Mouse (Mus musculus) thymus, postnatal 0 days (tissue): ENCODE data around the gene Coro6. TPM values are rescaled to one million over a fixed set of nuclear protein-coding genes. Genes with fewer than 3 reads are reported as not detected.

Source experiments
- DNase-seq: peaks from one replicate; pipeline ENCODE4 v3.0.0-alpha.2; 2015; ENCODE audit warnings: low spot score
- polyA plus RNA-seq: library from polyadenylated mRNA; unstranded; fragments of >200 nt; fragmentation: Nextera tagmentation; extraction: Ambion mirVana; gene quantifications from 2 replicates; pipeline ENCODE4 v1.2.1, GENCODE M21; 2015

Coro6 gene
- polyA plus RNA-seq, 1 experiment from 2014 or later: not detected

DNA sequence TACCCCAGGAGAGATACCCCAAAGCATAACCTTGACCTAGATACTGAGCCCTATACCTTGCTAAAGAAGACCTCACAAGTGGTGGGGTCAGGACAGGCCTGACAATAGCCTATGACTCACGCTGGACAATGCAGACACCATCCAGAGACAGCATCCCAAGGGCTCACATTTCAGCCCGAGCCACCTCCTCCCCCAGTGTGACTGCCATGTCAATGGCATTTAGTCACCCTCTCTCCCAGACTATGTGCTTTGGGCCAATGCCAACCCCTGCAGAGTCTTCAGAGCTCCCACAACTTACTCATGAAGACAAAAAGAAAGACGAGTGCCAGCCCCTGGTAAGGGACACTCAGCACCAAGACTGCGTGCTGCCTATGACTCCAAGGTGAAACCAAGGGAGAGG lies 2.5 kb downstream of the Coro6 start:
- DNase-seq: no peak

DNA sequence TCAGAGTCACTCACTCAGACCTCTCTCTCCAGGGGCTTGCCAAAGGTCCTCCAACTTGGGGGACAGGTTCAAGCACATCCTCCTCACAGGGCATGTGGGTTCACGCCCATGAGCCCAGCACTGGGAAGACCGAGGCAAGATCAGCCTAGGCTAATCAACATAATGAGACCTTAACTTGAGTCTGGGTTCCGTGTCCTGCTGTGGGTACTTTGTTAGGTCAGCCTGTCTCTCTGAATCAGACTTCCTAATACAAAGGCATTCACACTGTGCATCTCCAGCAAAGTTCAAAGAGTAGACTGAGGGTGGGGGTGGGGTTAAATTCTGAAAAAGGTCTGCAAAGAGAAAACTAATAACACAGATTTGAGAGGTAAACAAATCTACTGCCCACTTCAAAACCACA lies 2.9 kb downstream of the Coro6 start:
- DNase-seq: no peak

DNA sequence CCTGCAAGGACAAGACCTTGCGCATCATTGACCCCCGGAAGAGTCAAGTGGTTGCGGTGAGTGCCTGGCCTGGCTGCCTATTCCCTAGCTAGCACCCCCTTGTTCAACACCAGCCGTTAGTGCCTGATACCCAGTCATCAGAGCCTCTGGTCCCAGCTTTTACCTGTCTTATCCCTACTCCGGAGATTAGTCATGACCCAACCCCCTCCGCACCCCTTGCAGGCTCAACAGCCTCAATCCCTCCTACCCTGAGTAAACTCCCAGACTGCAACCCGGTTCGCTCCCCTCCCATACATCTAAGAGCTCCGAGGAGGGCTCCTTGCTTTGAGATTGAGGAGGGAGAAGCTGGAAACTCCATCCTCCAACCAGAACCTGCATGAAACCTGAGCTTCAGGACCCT lies 4.3 kb downstream of the Coro6 start:
- no peak for DNase-seq

DNA sequence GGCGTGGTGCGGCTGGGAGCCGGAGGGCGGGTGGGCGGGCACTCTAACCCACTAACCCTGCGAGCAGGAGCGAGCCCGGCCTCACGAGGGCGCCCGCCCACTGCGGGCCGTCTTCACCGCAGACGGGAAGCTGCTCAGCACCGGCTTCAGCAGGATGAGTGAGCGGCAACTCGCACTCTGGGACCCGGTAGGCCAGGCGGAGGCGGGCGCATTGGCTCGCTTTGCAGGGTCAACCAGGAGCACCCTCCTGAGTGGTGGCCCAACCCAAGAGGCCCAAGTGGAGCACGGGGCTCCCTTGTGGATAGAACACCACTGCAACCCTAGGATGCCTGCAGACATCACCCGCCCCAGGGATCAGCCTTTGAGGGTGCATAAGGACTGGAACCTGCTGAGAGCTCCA lies 4.9 kb downstream of the Coro6 start:
- peak; percentile 84 for DNase-seq

DNA sequence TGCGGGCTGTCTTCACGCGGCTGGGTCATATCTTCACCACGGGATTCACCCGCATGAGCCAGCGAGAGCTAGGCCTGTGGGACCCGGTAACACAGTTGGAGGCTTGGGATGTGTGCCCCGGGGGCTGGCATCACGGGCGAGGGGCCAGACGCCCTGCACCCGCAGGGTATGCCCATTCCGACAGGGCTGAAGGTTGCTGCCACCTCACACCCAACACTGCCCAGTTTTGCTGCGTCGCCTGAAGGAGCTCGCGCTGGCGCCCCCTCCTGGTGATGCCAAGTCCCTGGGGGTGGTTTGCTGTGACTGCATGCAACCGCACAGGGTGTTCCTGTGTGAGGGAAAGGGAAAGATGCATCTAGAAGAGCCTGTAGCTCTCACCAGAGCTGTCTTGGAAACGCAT lies 5.6 kb downstream of the Coro6 start:
- peak; percentile 86 for DNase-seq

DNA sequence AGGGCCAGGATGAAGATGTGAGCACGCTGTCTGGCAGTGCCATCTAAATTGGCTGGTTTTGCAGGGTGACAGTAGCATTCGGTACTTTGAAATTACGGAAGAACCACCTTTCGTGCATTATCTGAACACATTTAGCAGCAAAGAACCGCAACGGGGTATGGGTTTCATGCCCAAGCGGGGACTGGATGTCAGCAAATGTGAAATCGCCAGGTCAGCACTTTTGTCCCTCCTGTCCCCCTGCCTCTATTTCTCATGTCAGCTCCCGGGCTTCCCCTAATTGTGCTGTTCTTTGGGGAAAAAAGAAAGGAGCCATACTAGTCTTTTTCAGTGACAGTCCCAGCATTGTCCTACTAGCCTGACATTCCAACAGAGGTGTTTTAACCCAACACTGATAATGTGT lies 6.2 kb downstream of the Coro6 start:
- no peak for DNase-seq

DNA sequence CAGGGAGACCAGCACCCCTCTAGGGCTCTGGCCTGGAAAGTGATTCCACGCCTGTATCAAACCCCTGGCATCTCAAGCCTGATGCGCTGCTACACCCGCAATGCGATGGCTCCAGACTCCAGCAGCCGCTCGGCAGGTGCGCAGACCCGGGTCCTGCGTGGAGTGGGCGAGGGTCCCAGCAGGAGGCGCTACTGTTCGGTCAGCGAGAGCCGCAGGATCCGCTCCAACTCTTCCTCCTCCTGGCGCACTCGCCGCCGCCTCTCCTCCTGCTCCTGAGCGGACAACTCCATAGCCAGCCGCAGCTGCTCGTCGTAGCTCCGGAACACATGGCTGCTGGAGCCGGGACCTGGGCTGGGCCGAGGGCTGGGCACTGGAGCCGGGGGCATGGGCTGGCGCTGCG lies 9.2 kb downstream of the Coro6 start:
- DNase-seq: no peak

DNA sequence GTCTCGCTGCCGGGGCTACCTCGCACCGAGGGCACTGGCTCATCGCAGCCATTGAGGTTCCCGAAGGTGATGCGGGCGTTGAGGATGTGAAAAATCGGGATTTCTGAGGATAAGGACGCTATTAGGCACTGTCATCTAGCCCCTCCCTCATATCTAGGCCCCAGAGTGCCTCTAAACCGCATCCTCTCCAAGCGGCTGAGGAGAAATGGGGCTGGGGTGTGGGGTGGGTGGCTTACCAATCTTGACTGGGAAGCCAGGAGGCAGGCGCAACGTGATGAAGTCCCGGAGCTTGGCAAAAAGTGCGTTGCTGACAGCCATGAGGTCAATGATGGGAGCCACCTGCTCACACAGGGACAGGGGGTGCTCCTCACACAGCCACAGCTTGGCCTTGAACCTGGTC lies 10.6 kb downstream of the Coro6 start:
- no peak for DNase-seq

DNA sequence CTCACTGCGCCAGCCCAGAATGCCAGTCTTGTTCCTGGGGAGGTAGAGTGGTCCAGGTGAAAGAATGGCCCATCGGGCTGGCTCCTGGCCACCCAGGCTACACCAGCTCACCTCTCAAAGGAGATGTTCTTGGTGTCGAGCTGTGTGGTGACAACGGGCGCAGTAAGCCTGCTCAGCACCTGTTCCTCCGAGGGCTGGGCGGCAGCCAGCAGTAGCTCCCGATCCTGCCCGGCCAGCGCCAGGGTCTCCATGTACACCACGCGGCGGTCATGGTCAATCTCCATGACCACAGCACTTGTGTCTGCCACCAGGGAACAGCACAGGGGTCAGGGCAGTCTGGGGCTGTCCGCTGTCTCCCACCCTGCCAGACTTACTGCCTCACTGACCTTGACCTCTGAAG lies 14.0 kb downstream of the Coro6 start:
- DNase-seq: no peak

DNA sequence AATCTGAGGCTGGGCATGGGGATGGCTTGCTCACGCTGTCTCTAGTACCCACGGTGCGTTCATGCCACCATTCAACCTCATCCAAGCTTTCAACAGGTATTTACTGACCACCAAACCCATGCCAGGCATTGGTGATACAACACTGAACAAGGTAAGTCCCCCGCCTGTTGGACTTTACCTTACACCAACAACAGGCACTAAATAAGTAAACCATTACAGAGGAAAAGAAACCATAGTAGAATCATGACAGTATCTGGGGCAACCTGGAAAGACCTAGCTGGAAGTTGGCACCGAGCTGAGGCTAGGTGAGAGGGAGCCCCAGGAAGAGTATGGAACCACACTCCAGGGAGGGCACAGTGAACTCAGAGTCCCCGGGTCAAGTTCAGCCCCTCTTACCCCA lies 14.7 kb downstream of the Coro6 start:
- no peak for DNase-seq

DNA sequence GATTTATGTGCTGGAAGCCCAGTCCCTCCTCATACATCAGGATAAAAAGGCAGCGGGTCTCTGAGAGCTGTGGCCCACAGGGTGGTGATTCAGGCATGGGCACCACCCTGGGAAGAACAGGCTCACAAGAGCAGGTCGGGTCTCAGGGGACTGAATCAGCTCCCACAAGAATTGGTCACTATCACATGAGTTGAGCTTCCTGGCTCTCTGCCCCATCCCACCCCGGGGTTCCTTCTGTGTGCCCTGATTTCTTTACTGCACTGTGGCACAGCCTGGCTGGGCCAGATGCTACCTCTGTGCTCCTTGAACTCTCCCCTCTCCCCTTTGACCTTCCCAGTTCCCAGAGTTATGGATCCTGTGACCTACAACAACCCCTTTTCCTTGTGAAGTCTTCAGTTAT lies 20.8 kb downstream of the Coro6 start:
- no peak for DNase-seq

DNA sequence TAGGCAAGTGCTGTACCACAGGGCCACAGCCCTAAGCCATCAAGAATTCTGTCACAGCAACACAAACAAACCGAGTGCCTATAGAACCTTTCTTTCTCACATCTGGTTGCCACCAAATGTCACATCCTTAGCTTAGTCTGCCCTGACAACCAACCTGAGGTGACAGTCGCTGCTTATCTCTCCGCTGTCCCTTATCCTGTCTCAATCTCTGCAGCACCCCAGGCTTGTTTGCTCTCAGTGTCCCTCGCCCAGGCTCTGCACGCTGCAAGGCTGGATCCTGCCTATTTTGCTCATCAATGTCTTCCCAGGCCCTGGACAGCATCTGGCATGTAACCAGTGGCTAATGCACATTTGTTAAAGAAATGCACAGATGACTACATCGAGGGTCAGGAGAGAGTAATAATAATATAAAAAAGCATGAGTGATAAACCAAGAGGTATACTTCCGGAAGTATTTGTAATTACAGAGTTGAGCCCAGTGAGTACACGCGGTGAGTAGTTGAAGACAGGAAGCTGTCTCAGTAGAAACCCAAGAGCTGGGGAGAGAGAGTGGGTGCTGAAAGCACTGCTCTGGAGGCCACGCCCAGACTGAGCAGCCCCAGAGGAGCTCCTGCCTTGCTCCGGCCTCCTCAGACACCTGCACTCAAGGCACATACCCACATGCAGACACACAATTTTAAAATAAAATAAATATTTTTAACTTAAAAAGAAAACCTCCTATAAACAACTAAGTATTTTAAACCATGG lies 21.5 kb downstream of the Coro6 start:
- peak; percentile 77 for DNase-seq

DNA sequence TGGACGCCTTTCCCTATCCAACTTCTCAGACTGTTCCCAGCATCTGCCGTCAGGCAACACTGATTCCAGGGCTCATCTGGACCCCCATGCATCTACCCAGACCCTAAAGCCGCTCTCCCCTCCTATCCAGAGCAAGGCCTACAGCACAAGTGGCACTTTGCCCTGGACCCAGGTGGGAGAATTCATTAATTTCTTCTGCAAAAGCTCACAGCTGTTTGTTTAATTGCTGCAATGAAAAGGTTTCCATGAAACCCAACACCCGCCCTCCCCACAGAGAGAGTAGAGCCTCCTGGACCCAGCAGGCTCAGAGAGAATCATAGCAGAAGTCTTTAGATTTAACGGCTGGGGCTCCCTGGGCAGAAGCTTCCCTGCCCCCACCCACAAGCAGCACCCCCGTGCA lies 23.0 kb downstream of the Coro6 start:
- DNase-seq: no peak

DNA sequence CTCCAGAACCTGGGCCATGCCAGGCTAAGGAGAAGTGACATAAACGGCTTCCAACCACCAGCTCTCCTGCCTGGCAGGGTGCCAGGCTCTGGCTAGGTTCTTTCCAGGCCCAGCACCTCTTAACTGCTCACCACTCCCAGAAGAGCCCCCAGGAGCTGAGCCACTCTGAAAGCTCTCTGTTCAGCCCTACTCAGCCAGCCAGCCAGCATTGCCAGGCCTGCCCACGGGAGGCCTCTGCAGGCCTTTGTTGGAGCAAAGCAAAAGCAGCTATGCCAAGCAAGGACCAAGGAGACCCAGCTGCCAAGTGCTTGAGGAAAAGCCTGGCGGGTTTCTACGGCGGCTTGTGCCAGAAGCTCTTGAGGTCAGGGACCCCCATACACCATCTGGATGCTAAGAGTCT lies 24.6 kb downstream of the Coro6 start:
- DNase-seq: no peak

DNA sequence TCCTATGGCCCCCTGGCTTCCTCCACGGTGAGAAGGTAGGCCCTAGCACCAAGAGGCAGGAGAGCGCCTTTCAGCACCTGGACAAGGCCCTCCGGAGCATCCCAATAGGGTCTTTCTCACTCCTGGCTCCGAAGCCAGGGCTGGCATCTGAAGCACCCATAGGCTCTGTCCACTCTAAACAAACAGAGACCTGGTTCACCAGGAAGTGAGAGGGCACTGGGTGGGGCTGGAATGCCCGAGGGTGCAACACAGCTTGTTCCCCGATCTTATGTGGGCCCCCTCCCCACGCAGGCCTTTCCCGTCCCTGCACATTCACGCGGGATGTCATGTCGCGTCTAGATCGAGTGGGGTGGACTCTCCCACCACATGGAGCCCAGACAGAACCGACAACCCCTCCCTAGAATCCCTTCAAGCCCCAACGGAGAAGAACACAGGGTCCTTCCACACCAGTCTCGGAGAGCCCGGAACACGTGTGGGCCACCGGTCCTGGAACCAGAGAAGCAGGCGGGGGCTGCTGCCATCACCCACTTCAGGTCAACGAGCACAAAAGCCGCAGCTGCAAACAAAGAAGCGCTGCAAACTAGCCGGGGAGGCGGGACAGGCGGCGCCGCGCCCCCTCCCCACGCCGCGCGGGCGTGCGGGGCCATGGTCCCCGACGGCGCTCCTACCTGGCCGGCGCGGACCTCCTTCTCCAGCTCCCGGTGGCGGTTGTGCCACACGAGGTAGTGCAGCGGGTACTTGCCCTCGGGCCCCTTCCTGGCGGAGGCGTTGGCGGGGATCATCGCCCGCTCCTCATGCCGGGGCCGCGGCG lies 26.8 kb downstream of the Coro6 start:
- peak; percentile 31 for DNase-seq

DNA sequence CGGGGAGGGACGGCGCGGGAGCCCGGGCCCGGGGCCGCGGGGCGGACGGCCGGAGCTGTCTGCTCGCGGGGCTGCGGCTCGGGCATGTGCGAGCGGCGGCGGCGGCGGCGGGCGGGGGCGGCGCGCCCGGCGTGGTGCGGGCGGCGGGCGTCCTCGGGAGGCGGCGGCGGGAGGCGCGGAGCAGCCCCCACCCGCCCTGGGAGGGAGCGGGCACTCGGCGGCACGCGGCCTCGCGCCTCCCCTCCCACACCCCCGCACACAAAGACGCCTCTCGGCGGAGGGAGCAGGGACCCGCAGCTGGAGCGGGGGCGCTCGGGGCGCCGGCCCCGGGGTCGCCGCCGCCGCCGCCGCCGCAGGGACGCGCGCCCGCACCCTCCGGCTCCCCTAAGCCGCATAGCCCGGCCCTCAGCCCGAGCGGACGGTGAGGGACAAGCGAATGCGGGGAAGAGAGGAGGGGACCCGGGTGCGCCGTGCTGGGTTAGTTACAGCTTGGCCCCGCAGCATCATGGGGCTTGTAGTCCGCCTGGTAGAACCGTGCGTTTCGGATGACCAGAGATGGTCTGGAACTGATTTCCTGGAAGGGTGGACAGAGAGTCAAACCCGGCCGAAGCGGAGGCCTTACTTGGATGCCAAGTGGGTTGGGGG lies 27.5 kb downstream of the Coro6 start, which contains the start of gene Ankrd13b:
Ankrd13b (minus strand) TSS at position 88 of the 645 bp plus-strand sequence.
- DNase-seq: peak; percentile 35

DNA sequence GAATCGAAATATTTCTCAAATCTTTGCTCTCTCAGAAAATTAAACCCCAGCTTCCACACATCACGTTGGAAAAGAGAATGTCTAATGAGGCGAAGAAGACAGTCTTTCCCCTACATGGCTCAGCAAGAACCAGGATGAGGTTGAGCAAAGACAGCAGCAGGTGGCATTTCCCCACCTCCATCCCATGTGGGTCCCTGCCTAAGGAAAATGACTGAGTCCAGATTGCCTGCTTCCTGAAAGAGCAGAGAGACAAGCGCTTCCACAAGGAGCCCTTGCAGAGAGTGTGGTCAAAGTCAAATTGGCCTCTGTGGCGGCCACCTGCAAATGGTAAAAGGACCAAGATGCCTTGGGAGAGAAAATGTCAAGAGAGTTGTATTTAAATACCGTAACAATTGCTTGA lies 28.2 kb downstream of the Coro6 start:
- no peak for DNase-seq

DNA sequence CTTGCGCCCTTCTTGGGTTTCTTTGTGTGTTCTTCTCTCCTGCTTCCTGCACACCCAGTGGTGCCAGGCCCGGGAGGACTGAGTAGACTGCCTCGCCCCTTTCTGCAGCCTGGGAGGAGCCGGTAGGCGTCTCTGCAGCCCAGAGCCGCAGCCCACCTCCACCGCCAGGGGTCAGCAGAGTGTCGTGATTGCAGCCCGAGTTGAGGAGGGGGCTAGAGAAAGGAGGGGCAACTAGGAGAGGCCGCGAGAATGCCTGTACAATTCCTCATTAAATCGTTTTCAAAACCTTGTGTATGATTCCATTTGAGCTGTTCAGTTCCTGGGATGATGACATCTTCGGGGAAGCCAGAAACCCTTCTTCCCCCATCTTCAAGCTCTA lies 28.9 kb downstream of the Coro6 start:
- DNase-seq: peak; percentile 92

DNA sequence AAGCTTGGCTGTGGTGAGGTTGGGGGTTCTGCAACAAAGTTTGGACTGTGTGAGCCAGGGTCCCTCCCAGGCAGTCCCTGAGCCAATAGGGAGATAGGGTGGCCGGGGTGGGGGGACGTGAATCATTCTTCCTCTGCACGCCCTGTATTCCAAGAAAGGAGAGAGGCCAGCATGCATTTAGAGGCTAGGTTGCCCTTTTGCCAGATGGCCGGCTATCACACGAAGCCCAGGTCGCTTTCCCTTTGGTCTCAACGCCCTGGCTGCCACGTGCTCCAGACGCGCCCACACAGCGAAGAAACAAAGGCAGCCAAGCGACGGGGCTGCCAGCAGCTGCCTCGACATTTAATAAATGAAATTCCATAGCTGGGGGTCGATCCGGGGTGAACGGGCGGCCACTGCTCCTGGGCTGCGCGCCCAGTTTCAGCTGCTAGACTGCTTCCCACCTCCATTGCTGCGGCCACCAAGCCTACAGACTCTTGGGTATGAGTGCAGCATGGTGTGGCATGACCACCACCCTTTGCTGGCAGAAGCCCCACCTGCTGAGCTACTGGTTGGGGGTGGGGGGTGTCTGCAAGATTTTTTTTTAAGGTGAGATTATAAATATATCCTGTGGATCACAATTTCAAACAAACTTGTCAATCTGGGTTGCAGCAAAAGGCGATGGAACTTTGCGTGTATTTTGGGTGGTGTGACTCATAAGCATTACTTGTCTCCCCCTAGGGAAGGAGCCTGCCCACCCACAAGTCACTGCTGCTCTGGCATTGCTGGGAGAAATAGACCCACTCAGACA lies 29.5 kb downstream of the Coro6 start:
- no peak for DNase-seq

DNA sequence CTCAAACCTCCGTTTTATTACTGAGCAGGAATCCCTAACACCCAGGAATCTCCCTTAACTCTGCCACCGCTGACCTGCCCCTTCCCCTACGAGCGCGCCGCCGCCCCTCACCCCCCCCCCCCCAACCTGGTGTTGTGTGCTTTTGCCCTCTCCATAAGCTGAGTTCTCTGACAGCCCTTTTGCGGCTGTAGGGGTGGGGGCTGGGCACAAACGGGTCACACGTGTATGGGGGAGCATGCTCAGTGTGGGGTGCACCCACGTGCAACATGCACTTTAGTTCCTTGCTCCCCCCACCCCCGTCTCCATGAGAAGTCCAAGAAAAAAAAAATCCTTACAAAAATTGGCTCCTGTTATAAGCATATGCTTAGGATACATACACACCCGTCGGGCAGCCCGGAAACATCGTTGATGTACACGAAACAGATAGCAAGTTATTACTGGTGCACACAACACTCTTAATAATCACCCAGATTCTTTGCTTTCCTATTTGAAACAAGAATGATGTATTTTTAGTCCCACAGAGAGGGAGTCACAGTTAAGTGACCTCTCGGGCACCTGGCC lies 30.2 kb downstream of the Coro6 start:
- DNase-seq: peak; percentile 60

DNA sequence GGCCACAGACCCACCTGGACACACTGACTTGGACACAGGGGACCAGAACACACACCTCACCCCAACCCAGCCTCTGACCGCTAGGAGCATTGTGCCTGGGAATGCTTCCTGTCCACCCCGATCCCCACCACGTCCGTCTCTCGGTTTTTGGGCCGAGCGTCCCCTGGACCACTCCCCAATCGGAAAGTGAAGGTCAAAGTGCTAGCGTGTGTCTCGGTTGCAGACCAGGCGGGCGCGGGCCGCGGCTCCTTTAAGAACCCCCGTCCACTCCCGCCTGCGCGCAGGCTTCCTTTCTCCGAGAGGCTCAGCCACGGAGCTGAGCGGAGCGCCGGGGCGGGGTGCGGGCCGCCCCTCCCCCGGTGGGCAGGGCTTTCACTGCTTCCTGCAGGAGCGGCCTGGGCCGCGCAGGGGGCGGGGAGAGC lies 30.7 kb downstream of the Coro6 start:
- DNase-seq: peak; percentile 92
